Mouse (Mus musculus) embryo, embryonic 11 days (tissue): Measurements from ENCODE around the gene Gm21060.
"Not testable (repeated sequence)": the region's sequence is repeated elsewhere in the genome, so short reads cannot be mapped to it uniquely, and the experiment has no call there.

Source experiments
- DNase-seq: peaks from one replicate; pipeline ENCODE4 v3.0.0-alpha.2; 2015

The Gm21060 gene

DNA sequence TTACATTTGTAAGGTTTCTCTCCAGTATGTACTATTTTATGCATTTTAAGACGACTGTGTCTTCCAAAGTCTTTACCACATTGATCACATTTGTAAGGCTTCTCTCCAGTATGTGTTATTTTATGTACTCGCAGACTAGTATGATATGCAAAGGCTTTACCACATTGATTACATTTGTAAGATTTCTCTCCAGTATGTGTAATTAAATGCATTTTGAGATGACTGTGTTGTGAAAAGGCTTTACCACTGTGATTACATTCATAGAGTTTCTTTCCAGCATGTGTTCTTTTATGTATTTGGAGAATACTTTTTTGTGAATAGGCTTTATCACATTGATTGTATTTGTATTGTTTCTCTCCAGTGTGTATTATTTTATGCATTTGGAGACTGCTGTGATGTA is at the start of gene Gm21060:
Gene Gm21060 (minus strand): TSS at position 101 of the 400 bp plus-strand sequence.
- no peak for DNase-seq

DNA sequence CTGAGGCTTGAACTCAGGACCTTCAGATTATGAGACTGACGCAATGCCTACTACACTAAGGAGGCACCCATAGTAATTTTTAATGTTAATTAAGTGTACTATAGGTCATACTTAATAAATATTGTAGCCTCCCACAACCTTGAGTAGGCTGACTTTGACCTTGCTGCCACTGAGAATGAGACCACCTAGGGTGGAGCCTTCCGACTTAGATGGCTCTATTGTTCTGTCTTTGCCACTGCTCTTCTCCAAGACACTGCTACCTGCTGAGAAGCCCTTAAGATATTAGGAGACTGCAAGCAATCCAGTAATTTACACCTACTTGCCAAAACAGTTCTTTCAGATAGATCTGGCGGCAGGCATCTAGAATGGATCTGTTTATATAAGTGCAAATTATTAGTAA is 24.0 kb upstream of the Gm21060 start:
- DNase-seq, result not testable (repeated sequence)

DNA sequence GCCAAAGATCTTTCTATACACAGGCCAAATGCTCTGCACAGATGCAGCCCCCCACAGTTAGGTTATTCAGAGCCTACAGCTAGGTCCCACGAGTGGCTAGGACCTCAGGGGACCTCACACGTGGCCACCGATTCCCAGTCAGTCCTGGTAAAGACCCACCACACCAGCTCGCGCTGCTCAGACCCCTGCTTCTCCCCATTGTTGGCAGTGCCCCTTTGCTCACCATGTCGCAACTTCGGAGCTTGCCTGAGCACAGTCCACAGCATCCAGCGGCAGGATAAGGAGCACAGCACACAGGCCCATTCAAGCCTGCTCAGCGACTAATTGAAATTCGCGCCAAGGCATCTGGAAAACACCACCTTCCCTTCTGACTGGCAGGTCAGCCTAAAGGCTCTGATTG is 16.3 kb upstream of the Gm21060 start:
- peak; percentile 1 for DNase-seq

DNA sequence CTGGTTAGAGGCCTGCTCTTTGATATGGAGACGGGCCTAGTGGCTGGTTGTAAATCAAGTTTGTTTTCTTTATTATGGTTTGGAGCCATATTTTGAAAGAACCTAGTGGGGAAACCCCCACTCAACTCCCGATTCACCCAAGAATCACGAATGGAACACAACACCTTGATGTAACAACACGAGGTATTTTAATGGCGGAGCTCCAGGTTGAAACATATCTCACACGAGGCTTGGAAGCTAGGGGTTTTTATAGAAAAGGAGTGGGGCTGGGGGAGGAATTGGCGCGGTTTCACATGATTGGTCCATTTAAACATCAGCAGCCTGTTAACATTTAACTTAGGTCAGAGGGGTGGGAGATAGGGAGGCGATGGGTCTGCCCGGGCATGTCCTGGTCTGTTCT is 15.5 kb upstream of the Gm21060 start:
- not testable (repeated sequence) for DNase-seq

DNA sequence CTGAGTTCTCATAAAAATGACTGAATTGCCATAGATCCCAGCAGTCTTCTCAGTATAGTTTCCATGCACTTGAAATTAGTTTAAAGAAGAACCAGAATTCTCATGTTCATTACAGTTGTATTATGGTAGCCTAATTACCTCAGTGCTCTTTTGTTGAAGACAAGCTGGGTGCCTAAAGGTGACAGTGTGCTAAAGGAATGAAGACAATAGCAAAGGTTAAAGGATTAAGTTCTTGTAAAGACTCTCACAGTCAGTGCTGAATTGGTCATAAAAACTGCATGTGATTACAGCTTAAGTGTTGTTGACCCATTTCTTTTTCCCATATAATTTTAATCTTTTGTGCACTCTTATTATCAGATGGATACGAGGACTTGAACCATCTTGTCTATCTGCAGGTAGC is 11.2 kb upstream of the Gm21060 start:
- not testable (repeated sequence) for DNase-seq

DNA sequence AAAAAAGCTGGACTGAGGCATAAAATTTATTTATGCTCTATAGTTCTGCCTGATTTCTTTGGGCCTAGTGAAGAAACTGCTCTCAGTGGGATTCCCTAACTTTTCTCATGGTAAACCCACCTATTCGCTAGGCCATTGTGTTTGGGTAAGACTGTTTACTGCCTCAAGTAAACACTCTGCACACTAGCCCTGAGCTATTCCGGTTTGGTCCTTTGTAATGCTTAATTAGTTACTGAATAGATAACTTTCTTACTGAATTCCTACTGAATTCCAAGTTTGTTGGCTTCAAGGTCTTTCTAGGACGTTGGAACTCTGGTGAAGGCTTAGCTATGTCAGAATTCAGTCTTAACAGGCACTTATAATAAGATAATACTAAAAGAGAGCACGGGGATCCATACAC is 11.8 kb downstream of the Gm21060 start:
- not testable (repeated sequence) for DNase-seq

DNA sequence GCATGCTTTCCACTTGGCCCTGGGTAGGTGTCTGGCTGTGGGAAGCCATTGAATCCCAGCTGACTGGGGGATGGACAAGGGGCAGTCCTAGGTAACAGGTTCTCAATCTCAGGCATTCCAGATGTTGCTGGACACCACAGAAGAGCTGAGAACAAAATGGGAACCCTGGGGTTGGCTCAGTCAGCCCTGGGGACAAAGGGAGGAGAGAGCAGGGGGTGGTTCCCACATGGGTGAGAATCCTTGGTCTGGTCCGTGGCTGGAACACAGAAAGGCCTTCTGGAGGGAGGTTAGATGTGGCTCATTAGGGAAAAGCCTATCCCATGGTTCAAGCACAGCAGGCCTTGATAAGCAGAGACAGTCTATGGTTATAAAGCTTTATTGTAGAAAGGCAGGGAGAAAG is 13.3 kb downstream of the Gm21060 start:
- DNase-seq, result no peak

DNA sequence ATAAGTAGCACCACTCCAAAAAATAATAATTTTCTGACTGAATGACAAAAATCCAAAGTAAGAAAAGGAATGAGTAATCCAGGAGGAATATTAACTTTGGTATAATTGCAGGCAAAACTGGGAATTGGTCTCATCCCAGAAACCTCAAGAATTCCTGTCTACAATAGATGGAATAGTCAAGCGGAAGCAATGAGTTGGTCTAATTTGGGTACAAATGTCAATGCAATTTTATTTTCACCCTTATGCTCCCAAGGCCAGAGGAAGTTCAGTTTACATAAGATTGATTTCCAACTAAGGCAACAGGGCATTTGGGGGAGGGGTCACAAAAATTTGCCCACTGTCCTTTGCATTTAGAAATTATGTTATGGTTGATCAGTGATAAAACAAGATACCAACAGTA is 21.4 kb downstream of the Gm21060 start:
- no peak for DNase-seq

DNA sequence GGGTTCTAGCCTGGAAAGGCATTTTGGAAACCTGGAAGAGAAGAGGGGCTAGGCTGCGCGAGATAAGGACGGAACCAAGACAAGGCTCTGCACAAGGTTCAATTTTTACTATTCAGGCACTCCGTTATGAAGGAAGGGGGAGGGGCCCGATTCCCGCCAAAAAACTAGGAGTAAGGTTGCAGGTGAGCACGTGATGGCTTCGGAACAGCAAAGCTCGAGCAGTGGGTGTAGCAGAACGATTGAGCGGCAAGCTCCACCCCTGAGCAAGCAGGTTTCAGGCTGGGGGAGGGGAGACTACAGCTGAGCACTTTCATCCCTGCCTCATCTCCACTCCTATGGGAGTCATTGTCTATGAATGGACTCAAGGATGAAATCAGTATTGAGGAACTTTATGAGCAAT is 27.7 kb downstream of the Gm21060 start:
- not testable (repeated sequence) for DNase-seq

DNA sequence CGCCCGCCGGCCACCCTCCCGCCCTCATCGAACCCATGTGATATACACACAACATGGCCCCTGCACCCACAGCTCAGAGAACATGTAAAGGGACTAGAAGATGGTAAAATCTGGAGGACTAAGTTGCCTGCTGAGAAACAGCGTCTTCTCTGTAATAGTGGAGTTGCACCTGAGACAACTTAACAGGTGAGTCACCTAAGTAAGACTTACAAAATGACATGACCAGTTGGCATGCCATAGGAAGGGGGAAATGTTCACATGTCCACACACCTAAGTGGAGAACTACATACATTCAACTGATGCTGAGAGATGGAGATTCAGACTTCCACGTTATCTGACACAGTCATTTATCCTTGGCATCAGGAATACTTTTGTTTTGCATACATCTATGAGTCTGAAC is 29.7 kb downstream of the Gm21060 start:
- peak; percentile 4 for DNase-seq

DNA sequence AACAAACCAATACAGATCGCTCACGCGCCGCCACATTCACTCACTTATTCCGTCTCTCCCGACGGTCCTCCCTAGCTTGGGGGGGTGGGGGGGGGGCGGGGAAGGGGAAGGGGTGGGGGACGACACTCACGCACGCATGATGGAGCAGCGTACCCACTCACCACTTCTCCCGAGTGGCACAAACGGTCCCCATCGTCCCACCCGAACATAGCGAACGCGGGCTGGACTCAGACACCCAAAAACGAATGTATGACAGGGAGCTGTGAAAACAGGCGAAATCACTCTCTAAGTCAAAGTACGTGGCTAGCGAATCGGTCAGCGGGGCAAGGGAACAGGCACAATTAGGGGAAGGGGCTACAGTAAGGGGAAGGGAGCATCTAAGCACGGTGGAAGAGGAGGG is 30.2 kb downstream of the Gm21060 start:
- DNase-seq, result peak; percentile 72

DNA sequence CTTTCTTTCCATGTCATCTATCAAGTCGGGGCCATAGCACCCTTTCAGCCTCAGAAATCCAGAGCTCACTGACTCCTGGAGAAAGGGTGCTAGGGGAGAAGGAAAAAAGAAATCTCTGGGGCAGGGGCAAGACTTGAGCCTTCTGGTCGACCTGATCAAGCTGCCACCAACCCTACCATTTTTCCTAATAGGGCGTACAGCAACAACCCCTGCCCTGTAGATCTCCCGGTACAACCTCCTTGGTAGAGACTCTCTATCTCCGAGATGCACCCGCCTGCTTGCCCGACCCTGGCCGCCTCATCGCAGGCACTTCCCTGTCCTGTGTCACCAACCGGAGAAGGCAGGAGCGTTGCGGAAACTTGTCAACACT is 30.6 kb downstream of the Gm21060 start:
- DNase-seq, result peak; percentile 64

DNA sequence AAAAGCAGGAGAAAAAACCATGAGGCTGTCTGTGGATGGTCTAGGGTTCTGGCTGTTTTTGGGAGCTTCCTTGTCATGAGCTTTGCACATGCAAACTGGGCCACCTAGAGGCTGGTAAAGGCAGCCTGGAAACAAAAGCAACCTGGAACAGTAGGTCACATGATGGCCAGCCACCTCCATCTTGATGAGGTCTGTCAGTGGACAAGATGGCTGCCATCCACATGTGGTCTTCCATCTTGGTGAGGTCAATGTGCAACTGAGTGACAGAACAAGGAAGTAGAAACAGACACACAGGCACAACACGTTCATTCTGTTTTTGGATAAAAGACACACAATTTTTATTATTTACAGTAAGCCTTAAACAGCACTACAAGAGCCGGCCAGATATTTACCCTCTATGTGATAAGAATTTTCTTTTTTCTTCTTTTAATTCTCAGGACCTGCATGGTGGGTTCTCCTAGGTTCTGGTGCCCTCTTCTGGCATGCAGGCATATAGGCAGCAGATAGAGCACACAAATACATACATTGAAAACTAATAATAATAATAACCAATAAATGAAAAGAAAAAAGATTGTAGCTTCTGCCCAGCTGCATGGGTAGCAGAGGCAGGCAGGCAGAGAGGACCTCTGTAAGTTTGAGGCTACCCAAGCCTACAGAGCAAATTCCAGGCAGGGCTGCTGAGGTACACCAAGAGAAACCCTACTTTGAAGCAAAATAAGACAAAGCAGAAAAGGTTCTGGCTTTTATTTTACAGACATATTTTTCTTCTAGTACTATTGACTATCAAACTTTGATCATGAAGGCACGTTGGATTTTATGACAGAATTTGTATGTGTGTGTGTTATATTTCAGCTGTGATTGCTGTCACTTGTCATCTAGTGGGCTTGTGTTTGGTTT is 31.3 kb downstream of the Gm21060 start:
- DNase-seq, result peak; percentile 84

DNA sequence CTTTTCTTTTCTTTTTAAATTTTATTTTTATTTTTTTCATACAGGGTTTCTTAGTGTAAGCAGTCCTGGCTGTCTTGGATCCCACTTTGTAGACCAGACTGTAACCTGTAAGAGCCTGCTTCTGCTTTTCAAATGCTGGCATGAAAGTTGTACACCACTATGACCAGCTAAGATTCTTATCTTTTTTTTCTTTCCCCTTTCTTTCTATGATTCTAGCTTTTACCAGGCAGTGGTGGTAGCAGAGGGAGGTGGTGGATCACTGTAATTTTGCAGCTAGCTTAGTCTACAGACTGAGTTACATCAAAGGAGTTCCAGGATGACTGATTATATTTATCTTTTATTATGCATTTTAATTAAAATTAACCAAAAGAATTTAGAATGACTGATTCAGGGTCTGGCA is 31.9 kb downstream of the Gm21060 start:
- DNase-seq, result no peak

DNA sequence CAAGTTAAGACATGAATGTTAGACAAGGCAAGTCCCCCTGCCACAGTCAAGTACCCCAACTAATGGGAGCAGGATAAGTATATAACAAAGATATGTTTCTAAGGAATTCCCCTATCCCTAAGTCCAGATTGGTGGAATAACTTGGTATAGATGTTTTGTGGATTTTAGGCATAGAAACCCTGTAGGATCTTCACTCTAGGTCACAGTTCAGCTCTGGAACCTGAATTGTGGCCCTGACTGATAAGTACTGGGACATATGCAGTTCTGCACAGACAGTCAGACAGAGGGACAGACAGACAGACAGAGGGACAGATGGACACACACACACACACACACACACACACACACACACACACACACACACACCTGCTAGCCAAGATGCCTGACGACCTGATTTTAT is 32.6 kb downstream of the Gm21060 start:
- DNase-seq, result peak; percentile 26

DNA sequence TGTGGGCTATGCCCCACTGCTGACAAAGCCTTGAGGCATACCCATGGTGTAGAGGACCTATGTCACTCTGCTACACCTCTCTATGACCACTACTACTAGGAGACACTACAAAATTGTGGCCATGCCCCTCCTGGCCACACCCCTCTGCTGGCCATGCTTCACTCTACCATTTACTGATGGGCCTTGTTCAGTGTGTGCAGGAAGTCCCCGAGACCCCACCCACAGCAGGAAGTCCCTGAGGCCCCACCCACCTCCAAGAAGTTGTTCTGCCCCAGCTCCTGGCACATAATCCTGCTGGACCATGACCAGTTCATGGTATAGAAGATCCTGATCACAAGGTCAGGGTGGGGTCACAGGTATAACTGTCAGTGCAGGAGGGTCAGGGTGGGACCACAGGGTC is 35.6 kb downstream of the Gm21060 start:
- no peak for DNase-seq

DNA sequence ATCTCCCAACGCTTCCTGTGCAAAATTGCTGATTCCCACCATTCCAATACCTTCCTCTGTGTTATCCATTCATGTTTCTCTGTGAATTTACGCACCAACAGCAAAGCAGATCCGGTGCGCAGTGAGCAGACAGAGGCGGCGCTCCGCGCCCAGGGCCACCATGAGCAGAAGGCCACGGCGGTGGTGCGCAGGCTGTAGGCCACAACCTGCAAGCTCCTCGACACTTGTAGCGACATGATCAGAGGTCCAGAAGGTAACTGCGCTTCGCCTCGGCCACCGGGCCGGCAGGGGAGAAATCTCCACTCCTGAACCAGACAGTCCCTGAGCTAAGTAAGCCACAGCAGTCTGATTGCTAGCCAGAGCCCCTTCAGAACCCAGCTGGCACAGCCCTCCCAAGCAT is 39.1 kb downstream of the Gm21060 start:
- DNase-seq, result no peak

DNA sequence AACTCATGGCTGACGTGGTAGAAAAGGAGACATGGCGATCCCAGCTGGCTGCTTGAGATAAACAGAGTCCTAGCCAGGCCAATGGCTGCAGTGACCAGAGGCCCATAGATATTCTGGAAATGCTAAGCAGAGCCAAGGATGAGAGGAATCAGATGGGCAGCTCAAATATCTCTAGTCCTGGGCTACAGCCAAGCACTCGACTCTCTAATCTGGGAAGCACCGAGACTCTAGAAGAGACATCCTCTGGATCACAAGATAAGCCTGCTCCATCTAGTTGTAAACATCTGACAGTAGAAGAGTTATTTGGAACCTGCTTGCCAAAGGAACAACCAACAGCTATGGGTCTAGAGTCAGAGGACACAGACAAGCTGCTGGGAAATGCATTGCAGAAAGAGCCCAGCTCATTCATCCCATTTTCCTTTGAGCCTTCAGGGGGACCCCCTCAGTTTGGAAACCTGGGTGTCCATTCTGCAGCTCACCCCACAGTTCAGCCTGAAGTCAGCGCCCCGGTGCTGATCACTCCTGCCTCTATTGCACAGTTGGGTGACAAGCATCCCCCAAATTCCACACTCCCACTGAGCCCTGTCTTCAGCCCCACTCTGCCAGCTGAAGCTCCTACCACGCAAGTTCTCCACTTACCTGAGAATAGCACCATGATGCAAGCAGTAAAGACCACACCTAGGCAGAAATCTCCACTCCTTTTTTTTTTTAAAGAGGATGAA is 40.5 kb downstream of the Gm21060 start:
- DNase-seq, result no peak

DNA sequence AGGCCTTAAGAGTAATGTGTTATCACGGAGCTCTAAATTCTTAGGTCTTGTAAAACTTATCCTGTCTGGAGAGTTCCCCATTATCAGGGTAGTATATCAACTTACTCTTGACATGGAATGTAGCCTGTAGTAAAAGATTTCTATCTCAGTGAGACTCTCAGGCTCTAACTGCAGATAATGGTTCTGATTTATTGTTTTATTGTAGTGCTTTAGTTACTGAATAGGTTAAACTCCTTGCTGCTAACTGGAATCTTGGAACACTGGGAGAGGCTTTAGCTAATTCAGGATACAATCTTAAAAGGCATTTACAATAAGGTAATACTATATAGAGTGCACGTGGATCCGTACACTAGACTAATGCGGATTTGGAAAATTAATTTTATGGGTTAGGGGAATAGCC is 49.5 kb downstream of the Gm21060 start:
- not testable (repeated sequence) for DNase-seq
